Mouse (Mus musculus) kidney, adult 2 months (tissue): ENCODE results near the gene Ptger2. TPM values are rescaled to one million over a fixed set of nuclear protein-coding genes. Genes with fewer than 3 reads are reported as not detected.
A peak's percentile ranks its signal among the peaks of the same experiment; 100 is the strongest.
"Not testable (repeated sequence)": the region's sequence is repeated elsewhere in the genome, so short reads cannot be mapped to it uniquely, and the experiment has no call there.

ENCODE experiments used
- DNase-seq: peaks from one replicate; pipeline ENCODE4 v3.0.0; 2021
- H3K27ac ChIP-seq: fragments of 200-500 bp; 2 replicates; pipeline ENCODE4 v1.5.1; 2012; ENCODE audit warnings: low read depth, low read length, control low read depth, inconsistent platforms; ENCODE audit not compliant: insufficient read depth
- H3K27me3 ChIP-seq: fragments of 200-500 bp; replicated peaks from 2 replicates; pipeline ENCODE4 v1.6.1; 2012; ENCODE audit warnings: mild to moderate bottlenecking, moderate library complexity, low read length, inconsistent platforms; ENCODE audit not compliant: control insufficient read depth, insufficient read depth
- H3K36me3 ChIP-seq: fragments of 200-500 bp; 2 replicates; pipeline ENCODE4 v1.6.1; 2012; ENCODE audit warnings: mild to moderate bottlenecking, moderate library complexity, low read length, inconsistent platforms; ENCODE audit not compliant: control insufficient read depth, insufficient read depth
- H3K4me1 ChIP-seq: fragments of 200-500 bp; 2 replicates; pipeline ENCODE4 v1.6.1; 2011; ENCODE audit warnings: low read length; ENCODE audit not compliant: control insufficient read depth, insufficient read depth
- H3K4me3 ChIP-seq: fragments of 200-500 bp; 2 replicates; pipeline ENCODE4 v1.5.1; 2011; ENCODE audit warnings: mild to moderate bottlenecking, low read depth, low read length, control low read depth; ENCODE audit not compliant: insufficient read depth
- CTCF ChIP-seq: fragments of 200-500 bp; conservative IDR thresholded peaks from 2 replicates; pipeline ENCODE4 v1.5.1; 2011; ENCODE audit warnings: low read depth, mild to moderate bottlenecking, control low read depth, low read length, moderate library complexity, mixed read lengths; ENCODE audit not compliant: insufficient read depth, insufficient read length
- POLR2A ChIP-seq: fragments of 200-500 bp; IDR thresholded peaks from one replicate; pipeline ENCODE4 v1.6.1; 2011; ENCODE audit warnings: low read depth, low read length, control low read depth
- WGBS: fragments of 180-500 bp; shearing (Covaris S2); methylation state at CpG from one replicate; pipeline ENCODE4 v1.1.7; 2018; 5-methylcytosine and 5-hydroxymethylcytosine counted together
- polyA plus RNA-seq: library from polyadenylated mRNA; depleted of rRNA; stranded (reverse); fragments of >200 nt; gene quantifications from 2 replicates; pipeline ENCODE4 v1.2.3, GENCODE M21; 2012; rRNA removed

Gene Ptger2
- 0.52 and 0.65 TPM in 2 replicates for polyA plus RNA-seq

DNA sequence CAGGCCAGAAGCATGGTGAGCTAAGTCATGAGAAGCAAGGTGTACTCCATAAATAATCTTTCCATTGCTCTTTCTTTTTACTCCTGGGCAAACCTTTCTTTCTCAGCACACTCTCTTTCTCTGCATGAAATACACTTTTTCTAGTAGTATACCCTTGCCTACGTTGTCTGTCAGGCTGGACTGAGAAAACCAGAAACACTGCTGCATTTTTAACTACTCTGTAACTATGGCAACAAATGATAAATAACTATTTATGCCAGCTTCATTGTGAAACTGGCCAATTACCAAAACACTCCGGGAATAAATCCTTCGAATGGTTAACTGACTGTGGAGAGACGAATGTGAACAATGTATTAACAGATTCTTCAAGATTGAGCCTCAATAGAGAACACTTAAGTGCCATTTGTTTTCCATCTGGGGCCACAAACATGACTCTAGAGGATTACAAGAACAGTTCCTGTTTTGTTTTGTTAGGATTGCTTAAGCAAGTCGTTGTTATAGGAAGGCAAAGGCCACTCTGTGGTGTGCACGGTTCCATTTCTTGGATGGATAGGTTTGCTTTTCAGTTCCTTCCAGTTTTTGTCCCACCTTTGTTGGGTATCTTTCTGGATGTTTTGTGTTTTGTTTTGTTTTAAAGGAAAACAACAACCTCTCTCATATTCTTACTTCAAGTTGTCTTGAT lies at the start of gene Ptger2:
Gene Ptger2 (plus strand): TSS at position 522 of the 682 bp plus-strand sequence.
- not testable (repeated sequence) for H3K27ac ChIP-seq, H3K36me3 ChIP-seq, H3K27me3 ChIP-seq, DNase-seq, H3K4me1 ChIP-seq
- peak within 1 kb of the TSS; percentile 45 for H3K4me3 ChIP-seq
- WGBS: 52% methylated on average over 6 of the region's 6 CpGs

- WGBS: 95% methylated on average over 1 of the region's 1 CpGs
- TF ChIP-seq CTCF: no peak
- no peak for TF ChIP-seq POLR2A
- no peak overlapping the region for H3K4me3 ChIP-seq
Observed at GRCm38 (mm10) chr14:44960746-44961145, 27.2 kb upstream of the Ptger2 start.

DNA sequence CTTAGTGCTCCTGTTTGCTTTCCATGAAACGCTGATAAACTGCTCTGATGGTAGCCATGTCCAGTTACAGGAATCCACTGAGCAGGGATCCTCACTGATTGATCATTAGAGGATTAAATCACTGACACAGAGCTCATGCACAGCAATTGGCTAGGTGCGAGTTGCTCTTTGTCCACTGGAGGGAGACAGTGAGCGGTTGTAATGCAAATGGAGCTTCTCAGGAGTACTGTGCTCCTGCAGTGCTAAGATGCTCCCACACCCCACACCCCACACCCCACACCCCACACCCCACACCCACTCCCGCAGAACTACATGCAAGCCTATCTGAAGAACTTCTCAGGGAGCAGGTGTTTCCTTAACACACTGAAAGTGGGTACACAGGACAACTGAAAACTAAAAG lies 10.7 kb upstream of the Ptger2 start:
- H3K36me3 ChIP-seq, H3K4me1 ChIP-seq, H3K27ac ChIP-seq, H3K27me3 ChIP-seq, H3K4me3 ChIP-seq: not testable (repeated sequence)
- DNase-seq: peak; percentile 54
- TF ChIP-seq CTCF: peak; percentile 52
- WGBS: 2% methylated on average over 4 of the region's 4 CpGs

More at GRCm38 (mm10) chr14:44960746-44961145, 27.2 kb upstream of the Ptger2 start:
- no peaks in the 10 kb centered on the region for H3K36me3 ChIP-seq
- H3K27ac ChIP-seq: no peak overlapping the region
- H3K27me3 ChIP-seq: no peaks in the 10 kb centered on the region
- DNase-seq: no peak
- no peaks in the 10 kb centered on the region for H3K4me1 ChIP-seq

GRCm38 (mm10) chr14:44979887-44980286 lies 8.1 kb upstream of the Ptger2 start:
- TF ChIP-seq POLR2A (no peak), CTCF (peak; percentile 29; the same call in 1 of the 2 replicates)
- Histone ChIP-seq H3K4me3 (no peak overlapping the region), H3K27ac (no peak overlapping the region), H3K27me3 (no peaks in the 10 kb centered on the region), H3K4me1 (no peaks in the 10 kb centered on the region), H3K36me3 (no peaks in the 10 kb centered on the region)
- WGBS: 12% methylated on average over 3 of the region's 3 CpGs
- DNase-seq: peak; percentile 38

- no peak for TF ChIP-seq POLR2A
- peak; percentile 28; the same call in 1 of the 2 replicates for TF ChIP-seq CTCF
- Histone ChIP-seq H3K27ac (no peak overlapping the region), H3K4me1 (no peaks in the 10 kb centered on the region), H3K27me3 (no peaks in the 10 kb centered on the region), H3K36me3 (no peaks in the 10 kb centered on the region), H3K4me3 (no peak overlapping the region)
- 9% methylated on average over 4 of the region's 4 CpGs for WGBS
- peak; percentile 67 for DNase-seq
Observed at GRCm38 (mm10) chr14:44981490-44981889, 6.5 kb upstream of the Ptger2 start.

DNA sequence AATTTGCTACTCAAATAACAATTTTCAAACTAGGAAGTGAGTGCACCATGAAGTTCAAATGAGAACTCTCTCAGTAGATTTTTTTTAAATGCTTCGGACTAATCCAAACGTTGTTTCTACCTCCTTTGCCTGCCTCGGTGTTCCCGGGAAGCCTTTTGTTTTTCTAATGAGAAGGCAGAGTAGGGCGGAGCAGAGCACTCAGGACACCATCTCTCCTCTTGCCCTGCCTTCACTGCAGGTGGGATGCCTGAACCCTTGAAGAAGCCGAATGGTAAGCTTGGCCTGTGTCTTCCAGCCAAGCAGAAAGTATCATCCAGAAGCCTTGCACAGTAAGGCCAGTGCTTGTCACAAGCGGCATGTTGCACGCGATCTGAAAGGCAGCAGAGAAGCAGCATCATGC lies 3.9 kb upstream of the Ptger2 start:
- WGBS: 56% methylated on average over 9 of the region's 9 CpGs
- H3K36me3 ChIP-seq: no peaks in the 10 kb centered on the region
- no peaks in the 10 kb centered on the region for H3K27me3 ChIP-seq
- no peak overlapping the region for H3K27ac ChIP-seq
- no peaks in the 10 kb centered on the region for H3K4me1 ChIP-seq
- H3K4me3 ChIP-seq: no peak overlapping the region
- TF ChIP-seq POLR2A (no peak), CTCF (no peak)
- no peak for DNase-seq

DNA sequence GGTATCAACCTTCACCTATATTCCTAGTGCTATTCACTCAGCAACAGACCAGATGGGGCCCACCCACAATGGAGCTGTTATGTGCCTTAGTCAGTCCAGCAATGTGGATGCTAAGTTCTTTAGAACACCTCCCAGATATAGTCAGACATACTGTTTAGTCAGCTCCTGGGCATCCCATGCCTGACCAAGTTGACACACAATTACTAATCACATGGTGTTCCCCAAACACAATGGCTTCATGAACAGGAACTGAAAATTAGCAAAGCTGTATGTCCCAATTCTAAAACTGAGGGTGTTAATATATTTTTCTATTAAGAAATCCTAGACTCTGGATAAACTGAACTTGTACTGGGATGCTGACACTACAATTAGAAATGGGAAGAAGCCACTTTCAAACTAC lies 1.7 kb upstream of the Ptger2 start:
- no peaks in the 10 kb centered on the region for H3K36me3 ChIP-seq
- no peaks in the 10 kb centered on the region for H3K27me3 ChIP-seq
- H3K27ac ChIP-seq: no peak overlapping the region
- no peak for TF ChIP-seq POLR2A
- no peak for TF ChIP-seq CTCF
- no peak for DNase-seq
- H3K4me1 ChIP-seq: no peaks in the 10 kb centered on the region
- H3K4me3 ChIP-seq: no peak overlapping the region

GRCm38 (mm10) chr14:44988456-44989016 lies 541 bp downstream of the Ptger2 start:
- WGBS: 5% methylated on average over 14 of the region's 14 CpGs
- H3K27ac ChIP-seq: no peak overlapping the region

More at GRCm38 (mm10) chr14:44988456-44989016, 541 bp downstream of the Ptger2 start:
- Histone ChIP-seq H3K4me1 (no peaks in the 10 kb centered on the region), H3K36me3 (no peaks in the 10 kb centered on the region), H3K4me3 (peak overlapping the region; percentile 45), H3K27me3 (no peaks in the 10 kb centered on the region)
- no peak for TF ChIP-seq POLR2A
- TF ChIP-seq CTCF: no peak
- DNase-seq: no peak
